Mouse (Mus musculus) liver, adult 2 months (tissue): Measurements from ENCODE around the gene Vac14. TPM values are rescaled to one million over a fixed set of nuclear protein-coding genes. Genes with fewer than 3 reads are reported as not detected.

Experiments used
- DNase-seq: peaks from one replicate; pipeline ENCODE4 v3.0.0-alpha.2; 2011; ENCODE audit warnings: low read depth, low spot score; ENCODE audit errors: extremely low read depth
- H3K27ac ChIP-seq: fragments of 200-500 bp; replicated peaks from 2 replicates; pipeline ENCODE4 v1.5.1; 2012; ENCODE audit warnings: low read depth, mild to moderate bottlenecking, control low read depth, inconsistent platforms, low read length; ENCODE audit not compliant: insufficient read depth
- H3K27me3 ChIP-seq: fragments of 200-500 bp; 2 replicates; pipeline ENCODE4 v1.6.1; 2012; ENCODE audit warnings: mild to moderate bottlenecking, moderate library complexity, low read length, inconsistent platforms; ENCODE audit not compliant: control insufficient read depth, insufficient read depth
- H3K36me3 ChIP-seq: fragments of 200-500 bp; 2 replicates; pipeline ENCODE4 v1.6.1; 2012; ENCODE audit warnings: low read length, inconsistent platforms; ENCODE audit not compliant: control insufficient read depth, insufficient read depth
- H3K4me1 ChIP-seq: fragments of 200-500 bp; 2 replicates; pipeline ENCODE4 v1.6.1; 2011; ENCODE audit warnings: low read length; ENCODE audit not compliant: control insufficient read depth, insufficient read depth
- H3K4me3 ChIP-seq: fragments of 200-500 bp; 2 replicates; pipeline ENCODE4 v1.5.1; 2011; ENCODE audit warnings: low read depth, mild to moderate bottlenecking, control low read depth, low read length, moderate library complexity; ENCODE audit not compliant: insufficient read depth
- H3K79me2 ChIP-seq: fragments of 200-500 bp; 2 replicates; pipeline ENCODE4 v1.6.1; 2012; ENCODE audit warnings: inconsistent platforms, mild to moderate bottlenecking, low read length, moderate library complexity; ENCODE audit not compliant: control insufficient read depth, insufficient read depth
- H3K9ac ChIP-seq: fragments of 200-500 bp; 2 replicates; pipeline ENCODE4 v1.6.1; 2012; ENCODE audit warnings: low read depth, mild to moderate bottlenecking, control low read depth, inconsistent platforms, low read length
- CTCF ChIP-seq: fragments of 200-500 bp; IDR thresholded peaks from 2 replicates; pipeline ENCODE4 v1.5.1; 2011; ENCODE audit warnings: low read depth, low read length, control low read depth
- POLR2A ChIP-seq: fragments of 200-500 bp; IDR thresholded peaks from 2 replicates; pipeline ENCODE4 v1.6.1; 2011; ENCODE audit warnings: low read length, control low read depth; ENCODE audit not compliant: insufficient read depth; ENCODE audit errors: extremely low read depth
- WGBS: fragments of 180-500 bp; shearing (Covaris S2); methylation state at CpG from one replicate; pipeline ENCODE4 v1.1.7; 2018; 5-methylcytosine and 5-hydroxymethylcytosine counted together
- polyA plus RNA-seq: library from polyadenylated mRNA; depleted of rRNA; stranded (reverse); fragments of >200 nt; gene quantifications from 2 replicates; pipeline ENCODE4 v1.2.3, GENCODE M21; 2012
- total RNA-seq: library from RNA; depleted of rRNA; stranded (reverse); fragments of >200 nt; gene quantifications from 2 replicates; pipeline ENCODE4 v1.2.3, GENCODE M21; 2014

Gene Vac14
- total and polyA plus RNA-seq, 2 experiments: 6.7 to 25.0 TPM

- no peak overlapping the region for H3K4me3 ChIP-seq
- no peaks in the 10 kb centered on the region for H3K79me2 ChIP-seq
- H3K9ac ChIP-seq: no peak overlapping the region
- no peaks in the 10 kb centered on the region for H3K27me3 ChIP-seq
- H3K27ac ChIP-seq: no peak overlapping the region
- no peaks in the 10 kb centered on the region for H3K4me1 ChIP-seq
- no peaks in the 10 kb centered on the region for H3K36me3 ChIP-seq
- no peak for TF ChIP-seq CTCF
- TF ChIP-seq POLR2A: no peak
- 75% methylated on average over 15 of the region's 15 CpGs for WGBS
- DNase-seq: no peak
These were observed 137.3 kb downstream of the Vac14 start for GRCm38 (mm10) chr8:110755511-110756170.

GRCm38 (mm10) chr8:110756196-110756595 lies 137.8 kb downstream of the Vac14 start:
- Histone ChIP-seq H3K36me3 (no peaks in the 10 kb centered on the region), H3K27ac (no peak overlapping the region), H3K9ac (no peak overlapping the region), H3K27me3 (no peaks in the 10 kb centered on the region), H3K4me1 (no peaks in the 10 kb centered on the region), H3K4me3 (no peak overlapping the region), H3K79me2 (no peaks in the 10 kb centered on the region)
- 95% methylated on average over 5 of the region's 5 CpGs for WGBS
- no peak for DNase-seq
- no peak for TF ChIP-seq CTCF

GRCm38 (mm10) chr8:110760280-110760940 lies 142.0 kb downstream of the Vac14 start:
- no peak for DNase-seq
- TF ChIP-seq POLR2A: no peak
- TF ChIP-seq CTCF: no peak

GRCm38 (mm10) chr8:110761185-110761584 lies 142.8 kb downstream of the Vac14 start:
- Histone ChIP-seq H3K4me1 (no peaks in the 10 kb centered on the region), H3K27ac (no peak overlapping the region; the same call in 1 of the 2 replicates), H3K36me3 (no peaks in the 10 kb centered on the region), H3K27me3 (no peaks in the 10 kb centered on the region), H3K9ac (no peak overlapping the region), H3K79me2 (no peaks in the 10 kb centered on the region), H3K4me3 (no peak overlapping the region)
- WGBS: 61% methylated on average over 5 of the region's 5 CpGs
- DNase-seq: peak; percentile 18
- TF ChIP-seq CTCF: no peak
- no peak for TF ChIP-seq POLR2A

More at GRCm38 (mm10) chr8:110760280-110760940, 142.0 kb downstream of the Vac14 start:
- Histone ChIP-seq H3K4me3 (no peak overlapping the region), H3K36me3 (no peaks in the 10 kb centered on the region), H3K4me1 (no peaks in the 10 kb centered on the region), H3K9ac (no peak overlapping the region), H3K79me2 (no peaks in the 10 kb centered on the region), H3K27me3 (no peaks in the 10 kb centered on the region), H3K27ac (no peak overlapping the region)
- WGBS: 61% methylated on average over 7 of the region's 7 CpGs

GRCm38 (mm10) chr8:110761988-110762387 lies 143.6 kb downstream of the Vac14 start:
- DNase-seq: no peak
- WGBS: 71% methylated on average over 6 of the region's 6 CpGs
- no peak overlapping the region for H3K9ac ChIP-seq
- no peaks in the 10 kb centered on the region for H3K4me1 ChIP-seq
- H3K36me3 ChIP-seq: no peaks in the 10 kb centered on the region
- no peak overlapping the region for H3K27ac ChIP-seq
- H3K79me2 ChIP-seq: no peaks in the 10 kb centered on the region
- TF ChIP-seq POLR2A (no peak), CTCF (peak; percentile 22; the same call in 1 of the 2 replicates)
- no peak overlapping the region for H3K4me3 ChIP-seq
- H3K27me3 ChIP-seq: no peaks in the 10 kb centered on the region

- Histone ChIP-seq H3K36me3 (no peaks in the 10 kb centered on the region), H3K27ac (no peak overlapping the region), H3K27me3 (no peaks in the 10 kb centered on the region), H3K4me3 (no peak overlapping the region), H3K79me2 (no peaks in the 10 kb centered on the region), H3K4me1 (no peaks in the 10 kb centered on the region), H3K9ac (no peak overlapping the region)
- 93% methylated on average over 3 of the region's 3 CpGs for WGBS
- no peak for DNase-seq
- TF ChIP-seq CTCF (no peak), POLR2A (no peak)
These were observed 146.3 kb downstream of the Vac14 start for GRCm38 (mm10) chr8:110764671-110765070.
